Mouse (Mus musculus): ENCODE data around the gene Psmb9. TPM values are rescaled to one million over a fixed set of nuclear protein-coding genes. Genes with fewer than 3 reads are reported as not detected.

Psmb9 gene
- total RNA-seq, 2 experiments from 2014 or later: 5.4 to 8.5 TPM

DNA sequence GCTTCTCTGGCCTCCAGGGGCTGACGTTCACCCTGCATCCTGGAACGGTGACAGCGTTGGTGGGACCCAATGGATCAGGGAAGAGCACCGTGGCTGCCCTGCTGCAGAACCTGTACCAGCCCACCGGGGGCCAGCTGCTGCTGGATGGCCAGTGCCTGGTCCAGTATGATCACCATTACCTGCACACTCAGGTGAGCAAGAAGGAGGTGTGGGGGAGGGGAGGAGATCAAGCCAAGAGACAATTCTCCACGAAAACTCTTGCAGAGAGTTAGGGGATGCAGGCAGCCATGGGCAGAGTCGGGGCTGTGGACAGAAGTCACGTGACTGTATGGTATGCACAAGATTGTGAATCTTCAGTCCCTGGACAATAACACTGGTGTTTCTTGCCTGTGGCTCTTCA, 5.9 kb upstream of the Psmb9 start:
- DNase-seq (ENCODE audit: low spot score): no peak
- intact Hi-C loops (cut with DNase I): no loop called here

DNA sequence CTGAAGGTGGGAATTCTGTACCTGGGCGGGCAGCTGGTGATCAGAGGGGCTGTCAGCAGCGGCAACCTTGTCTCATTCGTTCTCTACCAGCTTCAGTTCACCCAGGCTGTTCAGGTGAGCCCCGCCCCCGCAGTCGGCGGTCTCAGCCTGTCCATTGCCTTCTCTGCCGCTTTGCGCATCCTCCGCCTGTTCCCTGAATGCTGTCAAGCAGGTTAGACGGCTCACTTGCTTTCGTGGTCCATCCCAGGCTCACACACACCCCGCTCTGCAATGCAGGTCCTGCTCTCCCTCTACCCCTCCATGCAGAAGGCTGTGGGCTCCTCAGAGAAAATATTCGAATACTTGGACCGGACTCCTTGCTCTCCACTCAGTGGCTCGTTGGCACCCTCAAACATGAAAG, 5.3 kb upstream of the Psmb9 start:
- no peak for DNase-seq (ENCODE audit: low spot score)
- intact Hi-C loops (cut with DNase I): no loop called here

DNA sequence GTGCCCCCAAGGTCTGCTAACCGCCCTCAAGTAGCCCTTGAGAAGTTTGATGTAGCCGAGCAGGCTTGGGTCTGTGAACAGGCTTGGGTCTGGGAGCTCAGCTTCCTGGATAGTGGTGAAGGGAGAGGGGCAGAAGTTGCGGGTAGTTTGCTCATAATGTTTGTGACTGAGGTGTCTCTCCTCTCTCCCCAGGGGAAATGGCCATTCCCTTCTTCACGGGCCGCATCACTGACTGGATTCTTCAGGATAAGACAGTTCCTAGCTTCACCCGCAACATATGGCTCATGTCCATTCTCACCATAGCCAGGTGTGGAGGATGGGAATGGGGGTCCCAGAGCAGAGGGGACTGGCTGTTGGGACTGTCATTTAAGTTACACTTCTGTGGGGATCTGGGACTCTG, 1.4 kb upstream of the Psmb9 start:
- intact Hi-C loops (cut with DNase I): loop anchor here (2.0 kb wide), 1 partner anchor 16 kb away; no protein-coding TSS in a partner anchor

DNA sequence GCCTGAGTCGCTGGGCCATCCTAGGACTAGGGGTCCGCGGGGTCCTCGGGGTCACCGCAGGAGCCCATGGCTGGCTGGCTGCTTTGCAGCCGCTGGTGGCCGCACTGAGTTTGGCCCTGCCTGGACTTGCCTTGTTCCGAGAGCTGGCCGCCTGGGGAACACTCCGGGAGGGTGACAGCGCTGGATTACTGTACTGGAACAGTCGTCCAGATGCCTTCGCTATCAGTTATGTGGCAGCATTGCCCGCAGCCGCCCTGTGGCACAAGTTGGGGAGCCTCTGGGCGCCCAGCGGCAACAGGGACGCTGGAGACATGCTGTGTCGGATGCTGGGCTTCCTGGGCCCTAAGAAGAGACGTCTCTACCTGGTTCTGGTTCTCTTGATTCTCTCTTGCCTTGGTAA, 446 bp upstream of the Psmb9 start:
- intact Hi-C loops (cut with DNase I): loop anchor here (2.0 kb wide), 1 partner anchor 17 kb away; no protein-coding TSS in a partner anchor
- no peak for DNase-seq (ENCODE audit: low spot score)

More for the DNA sequence above, 1.4 kb upstream of the Psmb9 start:
- no peak for DNase-seq (ENCODE audit: low spot score)

DNA sequence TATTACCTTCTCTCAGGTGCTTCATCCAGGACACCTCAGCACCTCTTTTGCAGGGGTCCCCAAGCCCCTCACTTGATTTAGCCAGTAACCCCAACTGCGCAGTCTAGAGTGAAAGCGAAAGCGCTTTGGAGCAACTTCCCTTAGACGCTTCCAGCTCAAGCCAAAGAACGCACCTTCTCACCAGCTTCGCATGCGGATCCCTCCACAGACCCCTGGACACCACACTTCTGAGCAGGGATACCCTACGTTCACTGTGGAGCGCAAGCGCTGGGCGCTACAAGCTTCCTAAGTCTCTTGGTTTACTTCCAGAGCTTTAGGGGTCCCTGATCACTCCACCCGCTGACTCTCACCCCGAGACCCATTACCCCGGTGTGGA, 691 bp downstream of the Psmb9 start:
- no peak for DNase-seq (ENCODE audit: low spot score)
- intact Hi-C loops (cut with DNase I): no loop called here

DNA sequence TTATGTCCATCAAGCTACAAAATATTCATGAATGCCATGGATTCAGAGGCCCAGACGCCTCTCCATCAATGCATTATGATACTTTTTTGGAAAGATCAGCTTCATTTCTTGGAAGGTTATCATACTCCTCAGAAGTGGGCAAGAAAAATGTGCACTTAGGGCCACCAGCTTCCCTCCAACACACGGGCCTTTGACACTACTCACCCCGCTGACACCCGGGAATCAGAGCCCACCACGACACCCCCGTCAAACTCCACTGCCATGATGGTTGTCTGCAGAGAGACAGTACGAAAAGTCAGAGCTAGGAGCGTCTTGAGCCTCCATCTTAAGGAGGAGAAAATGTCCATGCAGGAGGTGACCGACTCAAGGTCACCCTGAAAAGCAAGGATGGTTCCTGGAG, 2.0 kb downstream of the Psmb9 start:
- intact Hi-C loops (cut with DNase I): no loop called here
- DNase-seq (ENCODE audit: low spot score): no peak

DNA sequence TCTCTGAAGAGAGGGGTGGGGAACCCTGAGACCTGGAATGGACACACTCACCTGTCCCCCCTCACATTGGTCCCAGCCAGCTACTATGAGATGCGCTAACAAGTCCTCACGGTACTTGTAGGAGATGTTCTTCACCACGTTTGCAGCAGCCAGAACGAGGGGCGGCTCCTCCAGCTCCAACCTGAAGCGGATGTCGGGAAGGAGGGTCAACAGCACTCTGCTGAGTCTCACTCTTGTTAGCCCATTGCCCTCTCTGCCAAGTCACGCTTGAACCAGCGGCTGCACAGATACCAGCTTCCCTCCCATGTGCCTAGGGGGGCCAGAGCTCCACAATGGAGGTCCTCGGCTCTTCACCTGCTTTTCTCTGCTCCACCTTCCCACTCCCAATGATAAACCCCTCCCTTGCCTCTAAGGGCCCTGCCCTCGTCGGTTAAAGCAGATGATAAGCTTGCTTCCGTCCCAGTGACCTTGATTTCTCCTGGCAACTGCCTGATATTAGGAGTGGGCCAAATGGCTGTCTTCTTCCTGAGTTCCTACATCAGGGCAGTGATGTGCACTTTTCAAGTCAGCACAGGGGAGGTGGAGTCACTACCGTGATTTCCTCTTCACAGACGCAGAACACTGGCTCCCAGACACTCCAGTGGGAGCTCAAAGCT, 3.9 kb downstream of the Psmb9 start:
- DNase-seq (ENCODE audit: low spot score): no peak
- intact Hi-C loops (cut with DNase I): no loop called here

DNA sequence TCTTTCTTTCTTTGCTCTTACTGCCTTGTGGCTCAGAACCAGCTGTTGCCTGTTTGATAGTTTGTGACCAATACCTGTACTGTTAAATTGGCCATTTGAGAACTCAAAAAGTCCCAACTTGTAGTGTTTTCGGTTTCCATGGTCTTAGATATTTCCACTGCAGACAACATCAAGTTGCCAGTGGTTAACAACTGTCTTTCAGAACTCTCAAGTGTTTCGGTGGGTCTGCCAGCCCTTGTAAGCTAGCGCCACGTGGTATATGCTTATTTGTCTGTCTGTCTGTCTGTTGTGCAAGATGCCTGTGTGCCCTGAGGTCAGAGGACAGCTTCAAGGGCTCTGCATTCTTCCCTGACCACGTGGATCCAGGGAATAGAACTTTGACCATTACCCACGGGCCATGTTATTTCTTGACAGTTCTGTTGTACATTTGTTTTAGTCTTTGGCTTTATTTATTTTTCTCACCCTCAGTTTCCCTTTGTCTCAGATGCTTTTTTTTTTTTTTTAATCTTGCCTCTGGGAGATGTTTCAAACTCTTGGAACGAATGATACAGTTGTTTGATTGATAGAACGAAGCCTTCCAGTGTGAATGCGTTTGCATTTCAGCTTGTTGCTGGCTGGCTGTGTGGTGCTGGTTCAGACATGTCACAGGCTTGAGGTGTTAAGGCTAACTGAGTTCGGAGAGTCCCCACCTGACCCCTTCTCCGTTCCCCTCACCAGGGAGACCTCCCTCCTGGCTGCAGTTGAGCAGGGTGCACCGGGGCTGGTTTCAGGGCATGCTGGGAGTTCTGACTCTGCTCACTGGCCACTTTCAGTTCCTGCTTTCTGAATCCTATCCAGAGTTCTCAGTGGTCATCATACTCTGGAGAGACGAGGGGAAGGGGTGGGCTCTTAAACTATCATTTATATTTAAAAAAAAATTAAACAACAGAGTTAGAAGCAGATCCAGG, 7.4 kb downstream of the Psmb9 start:
- no peak for DNase-seq (ENCODE audit: low spot score)
- intact Hi-C loops (cut with DNase I): no loop called here

DNA sequence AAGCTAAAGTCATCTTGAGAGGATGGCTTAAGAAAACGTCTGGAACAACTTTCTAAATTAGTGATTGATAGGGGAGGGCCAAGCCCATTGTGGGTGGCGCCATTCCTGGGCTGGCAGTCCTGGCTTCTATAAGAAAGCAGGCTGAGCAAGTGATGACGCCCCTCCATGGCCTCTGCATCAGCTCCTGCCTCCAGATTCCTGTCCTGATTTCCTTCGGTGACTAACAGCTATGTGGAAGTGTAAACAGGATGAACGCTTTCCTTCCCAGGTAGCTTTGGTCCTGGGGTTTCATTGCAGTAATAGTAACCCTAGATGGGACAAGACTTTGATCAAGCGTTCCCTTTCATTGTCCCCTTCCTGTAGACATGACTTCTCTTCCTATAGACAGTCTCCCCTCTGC, 8.5 kb downstream of the Psmb9 start:
- DNase-seq (ENCODE audit: low spot score): no peak
- intact Hi-C loops (cut with DNase I): no loop called here

DNA sequence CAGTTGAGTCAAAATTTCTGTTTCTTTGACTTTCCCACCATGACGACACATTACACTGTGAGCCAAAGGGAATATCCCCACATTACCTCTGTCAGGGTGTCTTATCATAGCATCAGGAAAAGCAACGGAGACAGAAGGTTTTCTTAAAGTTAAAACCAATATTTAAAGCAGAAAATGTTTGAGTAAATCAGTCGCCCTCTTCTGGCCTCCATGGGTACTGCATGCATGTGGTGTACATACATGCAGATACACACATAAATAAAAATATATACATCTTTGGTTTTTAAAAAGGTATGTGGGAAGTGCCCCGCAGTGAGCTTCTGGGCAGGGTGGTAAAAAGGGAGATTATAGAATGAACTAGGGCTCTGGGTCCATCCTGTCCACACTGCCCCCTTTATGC, 10.4 kb downstream of the Psmb9 start:
- no peak for DNase-seq (ENCODE audit: low spot score)
- intact Hi-C loops (cut with DNase I): no loop called here

DNA sequence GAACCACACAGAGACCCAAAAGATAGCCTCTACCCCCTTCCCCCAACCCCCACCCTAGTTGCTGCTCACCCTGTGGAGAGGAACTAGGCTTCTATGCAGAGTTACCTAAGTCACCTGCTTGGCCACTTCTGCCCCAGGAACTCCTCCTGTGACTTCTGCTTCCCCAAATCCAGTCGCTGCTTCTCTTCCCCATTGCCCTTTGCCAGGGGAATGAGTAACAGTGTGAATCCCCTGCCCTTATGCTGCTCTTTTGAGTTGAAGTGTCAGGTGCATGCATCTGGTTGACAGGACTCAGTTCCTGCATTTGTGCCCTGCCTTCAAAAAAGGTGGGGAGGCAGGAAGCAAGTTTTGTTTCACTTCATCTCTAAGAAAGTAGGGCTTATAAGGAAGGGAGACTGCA, 13.5 kb downstream of the Psmb9 start:
- intact Hi-C loops (cut with DNase I): loop anchor here (5.0 kb wide), 1 partner anchor 178 kb away; the partner anchor contains the start of gene Btnl2

DNA sequence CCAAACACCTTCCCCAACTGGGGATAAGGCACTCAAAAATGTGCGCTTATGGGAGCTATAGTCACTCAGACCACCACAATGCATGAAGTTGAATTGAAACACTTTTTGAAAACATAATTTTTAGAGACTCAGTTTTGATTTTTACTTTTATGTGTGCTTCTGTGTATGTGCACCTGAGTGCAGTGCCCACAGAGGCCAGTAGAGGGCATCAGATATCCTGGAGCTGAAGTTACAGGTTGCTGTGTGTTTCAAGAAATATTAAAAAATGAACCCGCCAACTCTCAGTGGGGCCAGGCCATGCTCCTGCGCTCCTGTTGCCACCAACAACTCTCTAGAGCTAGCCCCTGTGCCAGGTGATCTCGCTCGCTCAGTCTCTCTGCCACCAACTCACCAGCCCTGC, 15.0 kb downstream of the Psmb9 start:
- DNase-seq (ENCODE audit: low spot score): no peak
- intact Hi-C loops (cut with DNase I): loop anchor here (5.0 kb wide), 1 partner anchor 180 kb away; the partner anchor contains the start of gene Btnl2

More for the DNA sequence above, 13.5 kb downstream of the Psmb9 start:
- DNase-seq (ENCODE audit: low spot score): no peak

DNA sequence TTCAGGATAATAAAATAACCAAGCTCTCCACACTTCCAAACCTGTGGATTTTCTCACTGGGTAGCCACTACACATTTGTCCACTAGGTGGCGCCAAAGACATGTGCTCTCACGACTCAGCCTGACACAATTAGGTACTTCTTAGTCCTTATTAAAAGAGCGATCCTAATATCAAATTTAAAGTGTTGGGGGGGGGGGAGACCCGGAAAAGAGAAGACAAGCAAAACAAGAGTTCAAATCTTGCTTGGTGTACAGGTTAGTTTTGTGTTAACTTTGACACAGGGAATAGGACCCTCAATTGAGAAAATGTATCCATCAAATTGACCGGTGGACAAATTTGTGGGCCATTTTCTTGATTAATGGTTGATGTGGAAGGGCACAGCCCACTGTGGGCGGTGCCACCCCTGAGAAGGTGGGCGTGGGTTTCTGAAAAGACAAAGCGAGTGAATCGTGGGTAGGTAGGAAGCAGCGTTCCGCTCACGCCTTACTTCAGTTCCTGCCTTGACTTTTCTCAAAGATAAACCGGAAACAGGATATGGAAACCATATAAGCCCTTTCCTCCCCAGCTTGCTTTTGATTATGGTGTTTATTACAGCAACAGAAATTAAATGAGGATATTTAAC, 16.6 kb downstream of the Psmb9 start:
- DNase-seq (ENCODE audit: low spot score): no peak
- intact Hi-C loops (cut with DNase I): loop anchor here (1.0 to 5.0 kb wide), 4 partner anchors 33 to 181 kb away; partner anchors contain the start of gene Btnl2

DNA sequence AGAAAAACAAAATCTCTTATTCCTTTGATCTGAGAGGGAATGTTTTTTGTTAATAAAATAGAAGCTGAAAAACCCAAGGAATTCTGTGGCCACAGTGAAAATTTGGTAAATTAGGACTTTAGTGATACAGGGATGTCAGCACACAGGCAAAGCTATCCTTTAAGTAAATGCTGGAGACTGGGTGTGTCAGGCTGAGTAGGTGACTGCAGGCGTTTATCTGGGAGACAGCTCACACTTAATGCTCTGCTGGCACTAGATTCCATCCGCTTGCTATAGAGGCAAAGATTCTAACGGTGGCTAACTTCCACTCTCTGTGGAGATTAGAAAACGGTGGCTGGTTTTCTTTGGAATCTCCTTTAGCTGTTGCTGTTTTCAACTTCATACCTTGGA, 17.1 kb downstream of the Psmb9 start:
- intact Hi-C loops (cut with DNase I): loop anchor here (1.0 to 5.0 kb wide), 4 partner anchors 34 to 182 kb away; partner anchors contain the start of gene Btnl2
- DNase-seq (ENCODE audit: low spot score): no peak

DNA sequence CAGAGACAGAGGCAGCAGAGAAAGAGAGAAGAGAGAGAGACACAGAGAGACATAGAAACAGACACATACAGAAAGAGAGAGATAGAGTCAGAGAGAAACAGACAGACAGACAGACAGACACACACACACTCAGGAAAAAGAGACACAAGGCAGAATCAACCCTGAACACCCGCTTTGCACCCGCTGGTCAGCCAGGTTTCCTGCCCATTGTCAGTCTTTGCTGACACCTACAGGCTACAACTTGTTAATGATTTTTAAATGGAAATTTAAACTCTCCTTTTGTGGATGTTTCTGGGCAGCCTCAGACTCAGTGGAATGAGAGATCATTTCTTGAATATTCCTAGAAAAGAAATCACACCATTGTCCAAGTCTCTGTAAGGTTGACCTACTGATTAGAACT, 18.3 kb downstream of the Psmb9 start:
- DNase-seq (ENCODE audit: low spot score): no peak
- intact Hi-C loops (cut with DNase I): loop anchor here (2.0 kb wide), 2 partner anchors 68 to 92 kb away; no protein-coding TSS in a partner anchor

DNA sequence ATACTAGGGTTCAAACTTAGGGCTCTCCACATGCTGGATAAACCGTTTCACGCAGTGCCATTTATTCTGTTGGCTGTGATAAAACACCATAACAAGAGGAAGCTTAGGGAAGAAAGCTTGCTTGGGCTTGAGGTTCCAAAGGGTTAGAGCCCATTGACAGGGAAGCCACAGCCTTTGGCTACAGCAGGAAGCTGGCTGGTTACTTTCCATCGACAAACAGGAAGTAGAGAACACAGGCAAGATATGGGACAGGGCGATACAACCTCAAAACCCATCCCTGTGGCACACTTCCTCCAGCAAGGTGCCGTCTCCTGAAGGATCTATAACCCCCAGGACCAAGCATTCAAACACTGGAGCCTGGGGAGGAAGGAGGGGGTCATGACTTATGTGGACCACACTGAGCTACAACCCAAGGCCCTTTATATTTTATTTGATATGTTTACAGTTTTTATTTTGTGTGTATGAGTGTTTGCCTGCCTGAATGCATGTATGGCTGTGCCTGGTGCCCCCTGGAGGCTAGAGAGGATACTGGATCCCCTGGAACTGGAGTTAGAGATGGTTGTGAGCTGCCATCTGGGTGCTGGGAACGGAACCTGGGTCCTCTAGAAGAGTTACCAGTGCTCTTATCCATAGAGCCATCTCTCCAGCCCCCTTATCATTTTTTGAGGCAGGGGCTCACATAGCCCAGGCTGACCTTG, 22.4 kb downstream of the Psmb9 start:
- no peak for DNase-seq (ENCODE audit: low spot score)
- intact Hi-C loops (cut with DNase I): loop anchor here (1.0 kb wide), 1 partner anchor 30 kb away; no protein-coding TSS in a partner anchor

DNA sequence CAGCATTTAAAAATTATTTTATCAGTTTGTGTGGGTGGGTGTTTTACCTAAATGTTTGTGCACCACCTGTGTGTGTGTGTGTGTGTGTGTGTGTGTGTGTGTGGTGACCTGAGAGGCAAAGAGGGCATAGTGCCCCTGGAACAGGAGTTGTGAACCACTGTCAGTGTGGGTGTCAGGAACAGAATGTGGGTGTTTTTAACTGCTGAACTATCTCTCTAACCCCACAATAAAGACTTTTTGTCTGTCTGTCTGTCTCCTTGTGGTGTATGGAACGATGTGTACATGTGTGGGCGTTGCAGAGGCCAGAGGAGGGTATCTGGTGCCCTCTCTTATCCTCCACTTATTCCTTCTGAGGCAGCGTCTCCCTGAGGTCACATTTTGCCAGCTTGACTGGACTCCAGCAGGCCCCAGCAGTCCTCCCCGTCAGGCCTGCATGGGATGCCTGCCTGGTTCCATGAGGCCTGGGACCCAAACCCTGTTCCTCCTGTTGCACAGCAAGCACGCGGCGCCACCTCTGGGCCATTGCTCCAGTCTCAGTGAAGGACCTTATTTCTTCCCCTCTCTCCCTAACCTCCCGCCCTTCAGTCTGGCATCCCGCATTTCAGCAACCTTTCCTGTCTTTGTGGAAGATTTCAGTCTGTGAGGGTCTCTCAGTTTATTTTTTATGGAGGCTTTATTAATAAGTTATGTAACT, 23.2 kb downstream of the Psmb9 start:
- intact Hi-C loops (cut with DNase I): no loop called here

DNA sequence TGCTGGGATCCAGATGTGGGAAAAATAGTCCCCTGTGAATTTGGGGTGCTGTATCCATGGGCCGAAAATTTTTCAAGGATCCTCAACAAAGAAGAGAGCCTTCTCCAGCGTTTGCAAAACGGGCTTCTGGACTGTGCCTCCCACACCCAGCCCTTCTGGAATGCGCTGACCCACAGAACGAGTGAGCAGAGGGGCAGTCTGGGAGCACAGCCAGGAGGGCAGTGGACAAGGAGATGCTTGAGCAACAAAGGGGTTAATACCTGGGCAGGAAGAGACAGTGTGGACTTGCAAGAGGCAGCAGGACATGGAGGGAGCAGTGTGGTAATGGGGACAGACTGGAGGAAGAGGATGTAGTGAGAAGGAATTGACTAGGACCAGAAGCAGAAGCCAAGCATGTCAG, 32.0 kb downstream of the Psmb9 start:
- DNase-seq (ENCODE audit: low spot score): no peak
- intact Hi-C loops (cut with DNase I): no loop called here

More for the DNA sequence above, 23.2 kb downstream of the Psmb9 start:
- DNase-seq (ENCODE audit: low spot score): no peak

DNA sequence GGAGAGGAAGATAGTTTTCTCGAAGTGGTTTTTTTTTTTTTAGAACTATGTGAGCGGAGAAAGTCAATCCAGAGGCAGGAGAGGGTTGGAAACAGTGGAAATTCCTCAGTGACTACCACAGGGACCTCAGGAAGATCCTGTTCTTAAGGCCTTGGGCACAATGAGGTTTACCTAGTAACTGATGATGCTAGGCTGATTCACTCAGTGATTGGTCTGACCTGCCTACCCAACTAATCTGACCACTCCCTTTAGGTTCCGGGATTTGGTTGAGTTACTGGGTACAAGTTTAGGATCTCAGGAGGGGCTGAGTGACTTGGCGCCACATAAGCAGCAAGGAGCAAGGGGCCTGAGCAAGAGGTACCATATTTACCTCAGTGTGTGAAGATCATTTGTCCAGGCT, 34.6 kb downstream of the Psmb9 start, which contains the start of gene H2-DMb1:
H2-DMb1 (plus strand) TSS at position 150 of the 400 bp plus-strand sequence.
- DNase-seq (ENCODE audit: low spot score): no peak

More for the DNA sequence above, 34.6 kb downstream of the Psmb9 start, which contains the start of gene H2-DMb1:
- intact Hi-C loops (cut with DNase I): no loop called here

All from heart, postnatal 25 days (tissue).